Mouse (Mus musculus): ENCODE measurements at regions not wholly inside any gene's neighbourhood (a gene's known extent, or its start where the extent isn't known, plus 50 kb on each side); places are given as distances from the start of the nearest gene placed in this dataset.

GRCm38 (mm10) chr8:91990048-91990447 lies 188.2 kb upstream of the Irx3 start:
- WGBS: 76% methylated on average over 3 of the region's 3 CpGs

GRCm38 (mm10) chr8:91988866-91989633 lies 187.2 kb upstream of the Irx3 start:
- Histone ChIP-seq H3K27ac (ENCODE audit: low read depth) (no peak overlapping the region), H3K27me3 (replicated peaks; ENCODE audit: control insufficient read depth, insufficient read depth, low read length) (no peaks in the 10 kb centered on the region), H3K4me1 (replicated peaks; ENCODE audit: control insufficient read depth, insufficient read depth, low read length) (peaks cover 5% of the 10 kb centered on the region; the same call in 1 of the 2 replicates), H3K4me3 (ENCODE audit: low read depth, low read length) (no peak overlapping the region), H3K9me3 (ENCODE audit: control insufficient read depth, low read length) (0 out of 2 replicates have a peak, but pooled peaks cover 3% of the 10 kb centered on the region), H3K9ac (ENCODE audit: low read length) (no peak overlapping the region), H3K36me3 (ENCODE audit: control insufficient read depth, insufficient read depth, low read length) (no peaks in the 10 kb centered on the region), H3K4me2 (ENCODE audit: low read length) (no peak overlapping the region)
- WGBS: 59% methylated on average over 11 of the region's 11 CpGs
- ATAC-seq (replicated peaks; ENCODE audit: low FRiP score, low TSS enrichment, low read depth) (no peak), DNase-seq (ENCODE audit: low spot score) (no peak)

More at GRCm38 (mm10) chr8:91990048-91990447, 188.2 kb upstream of the Irx3 start:
- DNase-seq (ENCODE audit: low spot score) (no peak), ATAC-seq (replicated peaks; ENCODE audit: low FRiP score, low TSS enrichment, low read depth) (no peak)
- Histone ChIP-seq H3K27ac (ENCODE audit: low read depth) (no peak overlapping the region), H3K4me1 (replicated peaks; ENCODE audit: control insufficient read depth, insufficient read depth, low read length) (peaks cover 6% of the 10 kb centered on the region; the same call in 1 of the 2 replicates), H3K36me3 (ENCODE audit: control insufficient read depth, insufficient read depth, low read length) (no peaks in the 10 kb centered on the region), H3K9me3 (ENCODE audit: control insufficient read depth, low read length) (0 out of 2 replicates have a peak, but pooled peaks cover 3% of the 10 kb centered on the region), H3K4me3 (ENCODE audit: low read depth, low read length) (no peak overlapping the region), H3K9ac (ENCODE audit: low read length) (no peak overlapping the region), H3K4me2 (ENCODE audit: low read length) (no peak overlapping the region), H3K27me3 (replicated peaks; ENCODE audit: control insufficient read depth, insufficient read depth, low read length) (no peaks in the 10 kb centered on the region)

- H3K4me2 ChIP-seq (ENCODE audit: low read length): no peak overlapping the region
- H3K4me3 ChIP-seq (ENCODE audit: low read depth, low read length): no peak overlapping the region
- H3K9ac ChIP-seq (ENCODE audit: low read length): no peak overlapping the region
- no peaks in the 10 kb centered on the region for H3K36me3 ChIP-seq (ENCODE audit: control insufficient read depth, insufficient read depth, low read length)
- DNase-seq (ENCODE audit: low spot score): no peak
- H3K9me3 ChIP-seq (ENCODE audit: control insufficient read depth, low read length): 0 out of 2 replicates have a peak, but pooled peaks cover 3% of the 10 kb centered on the region
- ATAC-seq (replicated peaks; ENCODE audit: low FRiP score, low TSS enrichment, low read depth): no peak
- H3K4me1 ChIP-seq (replicated peaks; ENCODE audit: control insufficient read depth, insufficient read depth, low read length): no peaks in the 10 kb centered on the region; the same call in 1 of the 2 replicates
- WGBS: 70% methylated on average over 6 of the region's 6 CpGs
- no peak overlapping the region for H3K27ac ChIP-seq (ENCODE audit: low read depth)
- no peaks in the 10 kb centered on the region for H3K27me3 ChIP-seq (replicated peaks; ENCODE audit: control insufficient read depth, insufficient read depth, low read length)
Measured at GRCm38 (mm10) chr8:91987854-91988253, 186.0 kb upstream of the Irx3 start.

- 84% methylated on average over 2 of the region's 2 CpGs for WGBS
- DNase-seq (ENCODE audit: low spot score): no peak
- no peak for ATAC-seq (replicated peaks; ENCODE audit: low FRiP score, low TSS enrichment, low read depth)
Measured at GRCm38 (mm10) chr8:91983171-91983570, 181.3 kb upstream of the Irx3 start.

GRCm38 (mm10) chr8:91976900-91977585 lies 175.2 kb upstream of the Irx3 start:
- H3K4me1 ChIP-seq (replicated peaks; ENCODE audit: control insufficient read depth, insufficient read depth, low read length): 0 out of 2 replicates have a peak, but pooled peaks cover 3% of the 10 kb centered on the region
- H3K27ac ChIP-seq (ENCODE audit: low read depth): no peak overlapping the region
- no peak for ATAC-seq (replicated peaks; ENCODE audit: low FRiP score, low TSS enrichment, low read depth)
- H3K9ac ChIP-seq (ENCODE audit: low read length): no peak overlapping the region
- no peak overlapping the region for H3K4me3 ChIP-seq (ENCODE audit: low read depth, low read length)
- H3K27me3 ChIP-seq (replicated peaks; ENCODE audit: control insufficient read depth, insufficient read depth, low read length): peaks cover 2% of the 10 kb centered on the region; the same call in 1 of the 2 replicates
- no peak for DNase-seq (ENCODE audit: low spot score)
- H3K36me3 ChIP-seq (ENCODE audit: control insufficient read depth, insufficient read depth, low read length): no peaks in the 10 kb centered on the region
- H3K9me3 ChIP-seq (ENCODE audit: control insufficient read depth, low read length): 0 out of 2 replicates have a peak, but pooled peaks cover 2% of the 10 kb centered on the region
- 43% methylated on average over 9 of the region's 9 CpGs for WGBS
- no peak overlapping the region for H3K4me2 ChIP-seq (ENCODE audit: low read length)

More at GRCm38 (mm10) chr8:91983171-91983570, 181.3 kb upstream of the Irx3 start:
- Histone ChIP-seq H3K27me3 (replicated peaks; ENCODE audit: control insufficient read depth, insufficient read depth, low read length) (no peaks in the 10 kb centered on the region), H3K4me1 (replicated peaks; ENCODE audit: control insufficient read depth, insufficient read depth, low read length) (no peaks in the 10 kb centered on the region), H3K9me3 (ENCODE audit: control insufficient read depth, low read length) (0 out of 2 replicates have a peak, but pooled peaks cover 6% of the 10 kb centered on the region), H3K27ac (ENCODE audit: low read depth) (no peak overlapping the region), H3K4me3 (ENCODE audit: low read depth, low read length) (no peak overlapping the region), H3K4me2 (ENCODE audit: low read length) (no peak overlapping the region), H3K9ac (ENCODE audit: low read length) (no peak overlapping the region), H3K36me3 (ENCODE audit: control insufficient read depth, insufficient read depth, low read length) (no peaks in the 10 kb centered on the region)

GRCm38 (mm10) chr8:91975460-91975859 lies 173.6 kb upstream of the Irx3 start:
- Histone ChIP-seq H3K36me3 (ENCODE audit: control insufficient read depth, insufficient read depth, low read length) (no peaks in the 10 kb centered on the region), H3K4me2 (ENCODE audit: low read length) (no peak overlapping the region), H3K9ac (ENCODE audit: low read length) (no peak overlapping the region), H3K4me3 (ENCODE audit: low read depth, low read length) (no peak overlapping the region), H3K4me1 (replicated peaks; ENCODE audit: control insufficient read depth, insufficient read depth, low read length) (0 out of 2 replicates have a peak, but pooled peaks cover 3% of the 10 kb centered on the region), H3K27ac (ENCODE audit: low read depth) (no peak overlapping the region), H3K27me3 (replicated peaks; ENCODE audit: control insufficient read depth, insufficient read depth, low read length) (peaks cover 2% of the 10 kb centered on the region; the same call in 1 of the 2 replicates), H3K9me3 (ENCODE audit: control insufficient read depth, low read length) (no peaks in the 10 kb centered on the region)
- ATAC-seq (replicated peaks; ENCODE audit: low FRiP score, low TSS enrichment, low read depth) (no peak), DNase-seq (ENCODE audit: low spot score) (no peak)
- WGBS: 85% methylated on average over 2 of the region's 2 CpGs

- Histone ChIP-seq H3K9me3 (ENCODE audit: control insufficient read depth, low read length) (no peaks in the 10 kb centered on the region), H3K27ac (ENCODE audit: low read depth) (no peak overlapping the region), H3K4me3 (ENCODE audit: low read depth, low read length) (no peak overlapping the region), H3K4me2 (ENCODE audit: low read length) (no peak overlapping the region), H3K27me3 (replicated peaks; ENCODE audit: control insufficient read depth, insufficient read depth, low read length) (peaks cover 2% of the 10 kb centered on the region; the same call in 1 of the 2 replicates), H3K9ac (ENCODE audit: low read length) (no peak overlapping the region), H3K4me1 (replicated peaks; ENCODE audit: control insufficient read depth, insufficient read depth, low read length) (0 out of 2 replicates have a peak, but pooled peaks cover 3% of the 10 kb centered on the region), H3K36me3 (ENCODE audit: control insufficient read depth, insufficient read depth, low read length) (no peaks in the 10 kb centered on the region)
- ATAC-seq (replicated peaks; ENCODE audit: low FRiP score, low TSS enrichment, low read depth): no peak
- 80% methylated on average over 3 of the region's 3 CpGs for WGBS
- no peak for DNase-seq (ENCODE audit: low spot score)
Measured at GRCm38 (mm10) chr8:91974636-91975035, 172.8 kb upstream of the Irx3 start.

- DNase-seq (ENCODE audit: low spot score) (no peak), ATAC-seq (replicated peaks; ENCODE audit: low FRiP score, low TSS enrichment, low read depth) (no peak)
- Histone ChIP-seq H3K9ac (ENCODE audit: low read length) (no peak overlapping the region), H3K9me3 (ENCODE audit: control insufficient read depth, low read length) (no peaks in the 10 kb centered on the region), H3K36me3 (ENCODE audit: control insufficient read depth, insufficient read depth, low read length) (no peaks in the 10 kb centered on the region), H3K4me3 (ENCODE audit: low read depth, low read length) (no peak overlapping the region), H3K4me1 (replicated peaks; ENCODE audit: control insufficient read depth, insufficient read depth, low read length) (0 out of 2 replicates have a peak, but pooled peaks cover 3% of the 10 kb centered on the region), H3K27me3 (replicated peaks; ENCODE audit: control insufficient read depth, insufficient read depth, low read length) (peaks cover 2% of the 10 kb centered on the region; the same call in 1 of the 2 replicates), H3K27ac (ENCODE audit: low read depth) (no peak overlapping the region), H3K4me2 (ENCODE audit: low read length) (no peak overlapping the region)
- WGBS: 51% methylated on average over 18 of the region's 18 CpGs
Measured at GRCm38 (mm10) chr8:91973951-91974439, 172.1 kb upstream of the Irx3 start.
